Mouse (Mus musculus) embryonic fibroblast, embryonic 13.5 days (primary cell): Measurements from ENCODE around the gene Tnnc1.

ENCODE experiments used
- CTCF ChIP-seq: IDR thresholded peaks from 2 replicates; pipeline ENCODE4 v1.5.1; 2011; ENCODE audit warnings: mild to moderate bottlenecking, control low read depth, low read length, moderate library complexity, borderline replicate concordance; ENCODE audit not compliant: insufficient read depth
- POLR2A ChIP-seq: IDR thresholded peaks from 2 replicates; pipeline ENCODE4 v1.6.1; 2011; ENCODE audit warnings: low read depth, mild to moderate bottlenecking, control low read depth, low read length, moderate library complexity

DNA sequence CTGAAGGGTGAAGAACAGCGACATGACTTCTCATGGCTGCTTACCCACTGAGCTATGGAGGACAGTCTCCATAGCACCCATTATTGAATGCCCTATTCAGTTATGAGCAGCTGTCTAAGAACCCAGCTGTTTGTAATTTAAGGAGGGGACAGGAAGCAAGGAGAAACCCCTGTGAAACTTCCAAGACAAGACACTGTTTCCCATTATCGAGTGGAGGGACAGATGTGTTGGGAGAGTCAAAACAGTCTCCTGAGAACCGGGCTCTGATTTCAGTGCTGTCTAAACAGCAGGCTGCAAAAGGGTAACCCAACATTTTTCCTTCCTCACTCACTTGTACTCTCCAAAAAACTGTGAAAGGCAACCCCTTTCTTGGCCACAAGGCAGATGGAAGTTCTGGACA is 32.4 kb downstream of the Tnnc1 start:
- TF ChIP-seq POLR2A (no peak), CTCF (no peak)
